Mouse (Mus musculus): ENCODE data around the gene Mfsd7a. TPM values are rescaled to one million over a fixed set of nuclear protein-coding genes. Genes with fewer than 3 reads are reported as not detected.

The Mfsd7a gene
- polyA plus RNA-seq, 1 experiment from 2014 or later = 0.67 TPM

DNA sequence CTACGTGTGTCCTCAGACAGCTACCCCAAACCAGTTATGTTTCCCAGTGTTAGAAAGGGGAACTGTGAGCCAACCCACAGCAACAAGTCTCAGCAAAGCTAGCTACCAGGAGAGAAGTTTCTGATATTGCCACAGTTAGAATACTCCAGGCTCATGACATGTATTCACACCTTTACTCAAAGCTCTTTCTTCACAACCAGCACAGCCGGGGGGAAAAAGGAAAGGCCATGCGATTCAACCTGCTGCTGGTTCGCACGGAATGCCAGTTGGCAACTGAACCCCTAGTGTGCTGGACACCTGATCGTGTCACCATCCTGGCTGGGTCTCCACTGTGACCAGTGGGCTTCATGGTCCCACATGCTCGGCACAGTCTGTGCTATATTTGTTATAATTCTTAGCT is 834 bp downstream of the Mfsd7a start:
- Histone ChIP-seq H3K4me2 (ENCODE audit: low read depth, low read length) (no peak overlapping the region), H3K27ac (ENCODE audit: low read length) (no peak overlapping the region), H3K4me3 (replicated peaks; ENCODE audit: low read length) (no peak overlapping the region)

DNA sequence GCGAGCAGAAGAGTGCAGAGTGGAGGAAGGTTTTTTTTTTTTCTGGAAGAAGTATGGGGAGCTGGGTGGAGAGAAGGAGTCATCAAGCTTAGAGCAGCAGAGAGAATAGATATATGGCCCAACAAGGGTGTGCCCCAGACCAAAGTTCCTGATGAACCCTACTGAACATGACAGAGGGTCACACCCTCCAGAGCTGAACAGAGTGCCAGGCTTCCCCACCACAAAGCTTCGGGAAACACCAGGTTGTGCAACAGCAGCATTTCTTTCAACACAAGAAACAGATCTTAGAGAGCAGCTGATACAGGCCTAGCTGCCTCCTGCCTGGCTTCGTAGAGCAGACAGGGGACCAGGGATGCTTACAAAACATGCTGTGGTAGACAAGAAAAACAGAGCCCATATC is 1.7 kb downstream of the Mfsd7a start:
- 79% methylated on average over 3 of the region's 3 CpGs for WGBS
- Histone ChIP-seq H3K9ac (ENCODE audit: low read length) (no peak overlapping the region), H3K4me2 (ENCODE audit: low read depth, low read length) (no peak overlapping the region), H3K9me3 (replicated peaks; ENCODE audit: control insufficient read depth, low read length) (no peaks in the 10 kb centered on the region), H3K27ac (ENCODE audit: low read length) (no peak overlapping the region), H3K4me3 (replicated peaks; ENCODE audit: low read length) (no peak overlapping the region), H3K27me3 (ENCODE audit: control insufficient read depth, insufficient read depth, low read length) (no peaks in the 10 kb centered on the region), H3K36me3 (ENCODE audit: control insufficient read depth, insufficient read depth, low read length) (no peaks in the 10 kb centered on the region), H3K4me1 (ENCODE audit: control insufficient read depth, insufficient read depth, low read length) (peaks cover 2% of the 10 kb centered on the region; the same call in 1 of the 2 replicates)
- no peak for ATAC-seq (ENCODE audit: insufficient read depth, low FRiP score)

More for the DNA sequence above, 834 bp downstream of the Mfsd7a start:
- ATAC-seq (ENCODE audit: insufficient read depth, low FRiP score) = no peak
- Histone ChIP-seq H3K9me3 (replicated peaks; ENCODE audit: control insufficient read depth, low read length) (no peaks in the 10 kb centered on the region), H3K4me1 (ENCODE audit: control insufficient read depth, insufficient read depth, low read length) (peaks cover 2% of the 10 kb centered on the region; the same call in 1 of the 2 replicates), H3K27me3 (ENCODE audit: control insufficient read depth, insufficient read depth, low read length) (no peaks in the 10 kb centered on the region), H3K36me3 (ENCODE audit: control insufficient read depth, insufficient read depth, low read length) (no peaks in the 10 kb centered on the region), H3K9ac (ENCODE audit: low read length) (no peak overlapping the region; the same call in 1 of the 2 replicates)
- WGBS = 81% methylated on average over 7 of the region's 7 CpGs

GRCm38 (mm10) chr5:108436101-108436500 is 12.6 kb downstream of the Mfsd7a start:
- WGBS = 64% methylated on average over 2 of the region's 2 CpGs
- no peak overlapping the region for H3K27ac ChIP-seq (ENCODE audit: low read length)

GRCm38 (mm10) chr5:108433804-108434587 is 14.7 kb downstream of the Mfsd7a start, which contains the start of gene Atp5k:
Gene Atp5k (minus strand): TSS chr5:108434448.
- Histone ChIP-seq H3K4me2 (ENCODE audit: low read depth, low read length) (peak within 1 kb of the TSS; percentile 83), H3K9me3 (replicated peaks; ENCODE audit: control insufficient read depth, low read length) (no peaks in the 10 kb centered on the region), H3K4me1 (ENCODE audit: control insufficient read depth, insufficient read depth, low read length) (peaks cover 7% of the 10 kb centered on the region), H3K36me3 (ENCODE audit: control insufficient read depth, insufficient read depth, low read length) (peaks cover 4% of the 10 kb centered on the region; the same call in 1 of the 2 replicates), H3K27ac (ENCODE audit: low read length) (no peak within 1 kb of the TSS), H3K27me3 (ENCODE audit: control insufficient read depth, insufficient read depth, low read length) (no peaks in the 10 kb centered on the region), H3K4me3 (replicated peaks; ENCODE audit: low read length) (peak within 1 kb of the TSS; percentile 85), H3K9ac (ENCODE audit: low read length) (peak within 1 kb of the TSS; percentile 93)
- under 1% methylated on average over 42 of the region's 42 CpGs for WGBS
- peak; percentile 90 for ATAC-seq (ENCODE audit: insufficient read depth, low FRiP score)

More at GRCm38 (mm10) chr5:108436101-108436500, 12.6 kb downstream of the Mfsd7a start:
- Histone ChIP-seq H3K9me3 (replicated peaks; ENCODE audit: control insufficient read depth, low read length) (no peaks in the 10 kb centered on the region), H3K36me3 (ENCODE audit: control insufficient read depth, insufficient read depth, low read length) (peaks cover 4% of the 10 kb centered on the region; the same call in 1 of the 2 replicates), H3K4me2 (ENCODE audit: low read depth, low read length) (no peak overlapping the region), H3K27me3 (ENCODE audit: control insufficient read depth, insufficient read depth, low read length) (no peaks in the 10 kb centered on the region), H3K9ac (ENCODE audit: low read length) (no peak overlapping the region), H3K4me1 (ENCODE audit: control insufficient read depth, insufficient read depth, low read length) (peaks cover 7% of the 10 kb centered on the region), H3K4me3 (replicated peaks; ENCODE audit: low read length) (no peak overlapping the region)
- no peak for ATAC-seq (ENCODE audit: insufficient read depth, low FRiP score)

DNA sequence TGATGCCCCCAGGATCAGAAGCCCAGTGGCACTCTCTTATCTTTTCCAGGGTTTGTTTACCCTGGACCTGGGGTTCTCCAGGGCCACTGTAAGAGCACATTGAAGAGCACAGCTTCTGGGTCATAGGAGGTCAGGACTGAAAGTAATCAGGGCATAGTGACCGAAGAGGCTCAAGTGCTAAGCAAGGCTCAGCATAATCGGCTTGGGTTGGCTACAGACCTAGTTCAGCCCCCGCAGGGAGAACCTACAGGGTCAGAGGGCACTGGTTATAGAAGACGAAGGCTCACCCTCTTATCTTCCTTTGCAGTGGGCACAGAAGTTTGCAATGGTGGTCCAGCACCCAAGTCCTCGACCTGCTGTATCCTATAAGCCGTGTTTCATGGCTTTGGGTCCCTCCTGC is 17.5 kb downstream of the Mfsd7a start:
- H3K9me3 ChIP-seq (replicated peaks; ENCODE audit: control insufficient read depth, low read length) = no peaks in the 10 kb centered on the region
- no peak overlapping the region for H3K4me3 ChIP-seq (replicated peaks; ENCODE audit: low read length)
- peaks cover 4% of the 10 kb centered on the region; the same call in 1 of the 2 replicates for H3K36me3 ChIP-seq (ENCODE audit: control insufficient read depth, insufficient read depth, low read length)
- H3K9ac ChIP-seq (ENCODE audit: low read length) = no peak overlapping the region
- 77% methylated on average over 6 of the region's 6 CpGs for WGBS
- no peak for ATAC-seq (ENCODE audit: insufficient read depth, low FRiP score)
- H3K27ac ChIP-seq (ENCODE audit: low read length) = no peak overlapping the region
- H3K27me3 ChIP-seq (ENCODE audit: control insufficient read depth, insufficient read depth, low read length) = no peaks in the 10 kb centered on the region
- peaks cover 7% of the 10 kb centered on the region for H3K4me1 ChIP-seq (ENCODE audit: control insufficient read depth, insufficient read depth, low read length)
- H3K4me2 ChIP-seq (ENCODE audit: low read depth, low read length) = no peak overlapping the region

- H3K27me3 ChIP-seq (ENCODE audit: control insufficient read depth, insufficient read depth, low read length) = no peaks in the 10 kb centered on the region
- H3K36me3 ChIP-seq (ENCODE audit: control insufficient read depth, insufficient read depth, low read length) = peaks cover 4% of the 10 kb centered on the region; the same call in 1 of the 2 replicates
- H3K4me3 ChIP-seq (replicated peaks; ENCODE audit: low read length) = no peak overlapping the region
- 40% methylated on average over 1 of the region's 1 CpGs for WGBS
- ATAC-seq (ENCODE audit: insufficient read depth, low FRiP score) = 0 out of 2 replicates have a peak, but pooled peaks have one; percentile 25
- H3K4me2 ChIP-seq (ENCODE audit: low read depth, low read length) = no peak overlapping the region
- no peak overlapping the region for H3K27ac ChIP-seq (ENCODE audit: low read length)
- no peaks in the 10 kb centered on the region for H3K4me1 ChIP-seq (ENCODE audit: control insufficient read depth, insufficient read depth, low read length)
- H3K9me3 ChIP-seq (replicated peaks; ENCODE audit: control insufficient read depth, low read length) = no peaks in the 10 kb centered on the region
- no peak overlapping the region for H3K9ac ChIP-seq (ENCODE audit: low read length)
These were observed 21.5 kb downstream of the Mfsd7a start for GRCm38 (mm10) chr5:108427186-108427585.

DNA sequence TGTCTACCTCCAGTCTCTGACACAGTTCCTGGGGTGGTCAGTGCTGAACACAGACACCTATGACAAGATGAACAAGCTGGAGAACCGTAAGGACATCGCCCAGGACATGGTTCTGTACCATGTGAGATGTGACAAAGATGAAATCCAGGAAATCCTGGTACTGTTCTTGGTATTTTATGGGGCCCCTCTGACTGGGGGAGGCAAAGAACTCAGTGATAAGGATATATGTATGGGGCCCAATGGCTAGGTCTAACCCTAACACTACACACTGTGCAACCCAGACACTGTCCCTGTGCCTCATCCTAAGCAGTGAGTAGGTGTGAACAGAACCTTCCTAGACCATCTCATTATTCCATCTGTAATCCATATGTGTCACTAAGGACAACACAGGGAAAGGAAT is 25.3 kb downstream of the Mfsd7a start:
- H3K4me3 ChIP-seq (replicated peaks; ENCODE audit: low read length) = no peak overlapping the region
- H3K36me3 ChIP-seq (ENCODE audit: control insufficient read depth, insufficient read depth, low read length) = no peaks in the 10 kb centered on the region
- ATAC-seq (ENCODE audit: insufficient read depth, low FRiP score) = no peak
- no peak overlapping the region for H3K4me2 ChIP-seq (ENCODE audit: low read depth, low read length)
- no peaks in the 10 kb centered on the region for H3K27me3 ChIP-seq (ENCODE audit: control insufficient read depth, insufficient read depth, low read length)
- 88% methylated on average over 2 of the region's 2 CpGs for WGBS
- H3K4me1 ChIP-seq (ENCODE audit: control insufficient read depth, insufficient read depth, low read length) = no peaks in the 10 kb centered on the region
- H3K9ac ChIP-seq (ENCODE audit: low read length) = no peak overlapping the region
- H3K27ac ChIP-seq (ENCODE audit: low read length) = no peak overlapping the region
- H3K9me3 ChIP-seq (replicated peaks; ENCODE audit: control insufficient read depth, low read length) = no peaks in the 10 kb centered on the region

DNA sequence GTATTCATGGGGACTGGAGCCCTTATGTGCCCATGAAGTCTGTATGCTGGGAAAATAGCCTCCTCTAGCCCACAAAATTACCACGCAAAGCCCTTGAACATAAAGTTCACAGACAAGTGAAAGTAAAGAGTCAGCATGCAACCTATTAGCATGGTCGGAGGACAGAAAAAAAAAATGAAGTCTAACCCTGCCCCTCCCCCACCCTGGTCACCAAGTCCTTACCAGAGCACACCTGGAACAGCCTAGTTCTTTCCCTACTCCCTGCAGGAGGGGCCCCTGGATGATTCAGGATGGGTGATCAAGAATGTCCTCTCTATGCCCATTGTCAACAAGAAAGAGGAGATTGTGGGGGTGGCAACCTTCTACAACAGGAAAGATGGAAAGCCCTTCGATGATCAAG is 25.9 kb downstream of the Mfsd7a start:
- no peaks in the 10 kb centered on the region for H3K36me3 ChIP-seq (ENCODE audit: control insufficient read depth, insufficient read depth, low read length)
- H3K4me2 ChIP-seq (ENCODE audit: low read depth, low read length) = no peak overlapping the region
- no peak overlapping the region for H3K27ac ChIP-seq (ENCODE audit: low read length)
- H3K27me3 ChIP-seq (ENCODE audit: control insufficient read depth, insufficient read depth, low read length) = no peaks in the 10 kb centered on the region
- H3K4me1 ChIP-seq (ENCODE audit: control insufficient read depth, insufficient read depth, low read length) = no peaks in the 10 kb centered on the region
- WGBS = 79% methylated on average over 3 of the region's 3 CpGs
- H3K9ac ChIP-seq (ENCODE audit: low read length) = no peak overlapping the region
- no peaks in the 10 kb centered on the region for H3K9me3 ChIP-seq (replicated peaks; ENCODE audit: control insufficient read depth, low read length)
- H3K4me3 ChIP-seq (replicated peaks; ENCODE audit: low read length) = no peak overlapping the region
- ATAC-seq (ENCODE audit: insufficient read depth, low FRiP score) = no peak

DNA sequence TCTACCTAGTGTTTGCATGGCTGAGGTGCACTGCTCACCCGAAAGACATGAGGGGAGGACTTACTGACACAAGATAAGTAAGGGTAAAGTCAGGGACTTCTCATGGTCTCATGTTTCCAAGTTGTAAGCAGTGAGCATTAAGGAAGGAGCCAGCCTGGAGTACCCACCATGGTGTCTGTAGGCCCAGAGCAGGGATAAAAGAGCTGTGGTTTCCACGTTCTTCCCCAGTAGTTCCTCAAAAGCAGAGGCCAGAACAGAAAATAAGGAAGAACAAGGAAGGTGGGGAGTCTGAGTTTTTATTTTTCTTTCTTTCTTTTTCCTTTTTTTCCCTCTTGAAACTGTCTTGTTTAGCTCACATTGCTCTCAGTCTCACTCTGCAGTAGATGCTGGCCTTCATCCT is 34.0 kb downstream of the Mfsd7a start:
- Histone ChIP-seq H3K36me3 (ENCODE audit: control insufficient read depth, insufficient read depth, low read length) (no peaks in the 10 kb centered on the region), H3K27me3 (ENCODE audit: control insufficient read depth, insufficient read depth, low read length) (no peaks in the 10 kb centered on the region), H3K9me3 (replicated peaks; ENCODE audit: control insufficient read depth, low read length) (no peaks in the 10 kb centered on the region), H3K4me1 (ENCODE audit: control insufficient read depth, insufficient read depth, low read length) (no peaks in the 10 kb centered on the region), H3K4me3 (replicated peaks; ENCODE audit: low read length) (no peak overlapping the region), H3K4me2 (ENCODE audit: low read depth, low read length) (no peak overlapping the region), H3K27ac (ENCODE audit: low read length) (no peak overlapping the region), H3K9ac (ENCODE audit: low read length) (no peak overlapping the region)
- no peak for ATAC-seq (ENCODE audit: insufficient read depth, low FRiP score)
- WGBS = 70% methylated on average over 2 of the region's 2 CpGs

Measured in stomach, embryonic 16.5 days (tissue).